Mouse (Mus musculus): ENCODE results near the gene Dalrd3.

DNA sequence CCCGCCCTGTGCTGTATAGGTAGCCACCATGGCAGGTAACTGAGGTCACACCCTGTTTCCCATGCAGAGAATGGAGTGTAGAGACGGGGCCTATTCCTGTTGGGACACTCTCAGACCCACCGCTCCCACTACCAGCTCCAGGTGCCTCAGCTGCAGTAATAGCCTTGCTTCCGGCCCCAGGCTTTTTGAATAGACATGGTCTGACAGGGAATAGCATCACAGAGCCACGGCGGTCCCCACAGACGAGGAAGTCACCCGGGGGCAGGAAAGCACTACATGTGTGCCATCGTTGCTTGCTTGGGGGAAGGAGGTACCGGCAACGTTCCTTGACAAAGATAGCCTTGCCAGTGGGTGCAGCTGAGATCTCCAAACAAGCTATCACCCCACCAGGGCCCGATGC, 5.2 kb downstream of the Dalrd3 start:
- TF ChIP-seq EP300 (IDR thresholded peaks at IDR 0.05; ENCODE audit: low read depth in 1 of 2, low read length in 2 of 2) (no peak), CTCF (IDR thresholded peaks at IDR 0.05 in 2 of 3, conservative IDR thresholded peaks at IDR 0.05 in 1 of 3; ENCODE audit: control insufficient read depth in 1 of 3, insufficient read depth in 1 of 3, low read depth in 2 of 3, low read length in 3 of 3, poor library complexity in 1 of 3, severe bottlenecking in 1 of 3) (no peak), GATA1 (IDR thresholded peaks at IDR 0.05; ENCODE audit: low read depth, low read length) (no peak), E2F4 (IDR thresholded peaks at IDR 0.05; ENCODE audit: borderline replicate concordance, low read depth, low read length) (no peak), MAX (IDR thresholded peaks at IDR 0.05; ENCODE audit: low read length) (no peak), ZMIZ1 (IDR thresholded peaks at IDR 0.05; ENCODE audit: low read depth, low read length) (no peak), UBTF (IDR thresholded peaks at IDR 0.05; ENCODE audit: borderline replicate concordance, insufficient read depth, low read depth, low read length) (no peak), MAZ (IDR thresholded peaks at IDR 0.05; ENCODE audit: low read depth, low read length) (no peak), NELFE (IDR thresholded peaks at IDR 0.05; ENCODE audit: low read depth, low read length) (no peak), HCFC1 (IDR thresholded peaks at IDR 0.05; ENCODE audit: low read depth, low read length) (no peak), RCOR1 (IDR thresholded peaks at IDR 0.05; ENCODE audit: low read depth, low read length) (no peak), CHD2 (IDR thresholded peaks at IDR 0.05; ENCODE audit: low read length) (no peak), NRF1 (IDR thresholded peaks at IDR 0.05; ENCODE audit: insufficient read depth, low read depth, low read length, poor library complexity, severe bottlenecking) (no peak), POLR2A (IDR thresholded peaks at IDR 0.05; ENCODE audit: control insufficient read depth in 1 of 2, insufficient read depth in 1 of 2, low read depth in 1 of 2, low read length in 2 of 2, poor library complexity in 1 of 2) (no peak)
